Mouse (Mus musculus) kidney, embryonic 14.5 days (tissue): ENCODE measurements at regions not wholly inside any gene's neighbourhood (a gene's known extent, or its start where the extent isn't known, plus 50 kb on each side); places are given as distances from the start of the nearest gene placed in this dataset.

ENCODE experiments used
- ATAC-seq: fragments of 200-750 bp; cut with Nextera tagmentation; 2 replicates; pipeline ENCODE4 v1.8.0; 2017; ENCODE audit warnings: moderate number of reproducible peaks, mild to moderate bottlenecking, moderate TSS enrichment, moderate library complexity; ENCODE audit not compliant: low FRiP score, low TSS enrichment
- H3K27ac ChIP-seq: fragments of 300-500 bp; sonication (generic); 2 replicates; pipeline ENCODE4 v1.5.1; 2014; ENCODE audit warnings: low read depth, mild to moderate bottlenecking, low read length, moderate library complexity, mixed read lengths
- H3K27me3 ChIP-seq: fragments of 300-500 bp; sonication (generic); 2 replicates; pipeline ENCODE4 v1.6.1; 2014; ENCODE audit warnings: mild to moderate bottlenecking, low read length; ENCODE audit not compliant: control insufficient read depth, insufficient read depth
- H3K36me3 ChIP-seq: fragments of 300-500 bp; sonication (generic); 2 replicates; pipeline ENCODE4 v1.6.1; 2014; ENCODE audit warnings: low read length, mixed read lengths; ENCODE audit not compliant: control insufficient read depth, insufficient read depth
- H3K4me1 ChIP-seq: fragments of 300-500 bp; sonication (generic); 2 replicates; pipeline ENCODE4 v1.6.1; 2014; ENCODE audit warnings: low read length, mixed read lengths; ENCODE audit not compliant: control insufficient read depth, insufficient read depth
- H3K4me2 ChIP-seq: fragments of 300-500 bp; sonication (generic); replicated peaks from 2 replicates; pipeline ENCODE4 v1.6.1; 2014; ENCODE audit warnings: low read depth, mild to moderate bottlenecking, low read length
- H3K4me3 ChIP-seq: fragments of 300-500 bp; sonication (generic); 2 replicates; pipeline ENCODE4 v1.5.1; 2014; ENCODE audit warnings: mild to moderate bottlenecking, low read length
- H3K9ac ChIP-seq: fragments of 300-500 bp; sonication (generic); 2 replicates; pipeline ENCODE4 v1.6.1; 2014; ENCODE audit warnings: low read depth, mild to moderate bottlenecking, low read length, moderate library complexity
- H3K9me3 ChIP-seq: fragments of 300-500 bp; sonication (generic); 2 replicates; pipeline ENCODE4 v1.6.1; 2016; ENCODE audit warnings: low read length; ENCODE audit not compliant: control insufficient read depth
- WGBS: fragments of 180-500 bp; shearing (Covaris S2); extraction: QIAGEN DNeasy Blood & Tissue Kit; methylation state at CpG from one replicate; pipeline ENCODE4 v1.1.7; 2014; 5-methylcytosine and 5-hydroxymethylcytosine counted together

- no peak for ATAC-seq
- no peak overlapping the region for H3K4me2 ChIP-seq
- H3K36me3 ChIP-seq = no peaks in the 10 kb centered on the region
- H3K9ac ChIP-seq = no peak overlapping the region
- H3K27ac ChIP-seq = no peak overlapping the region
- H3K4me1 ChIP-seq = no peaks in the 10 kb centered on the region
- H3K27me3 ChIP-seq = no peaks in the 10 kb centered on the region
- H3K9me3 ChIP-seq = no peaks in the 10 kb centered on the region
- WGBS = 73% methylated on average over 5 of the region's 5 CpGs
- H3K4me3 ChIP-seq = no peak overlapping the region
Observed at GRCm38 (mm10) chr1:69447276-69447675, 239.8 kb downstream of the Ikzf2 start.

GRCm38 (mm10) chr1:69444722-69445121 lies 242.3 kb downstream of the Ikzf2 start:
- Histone ChIP-seq H3K36me3 (no peaks in the 10 kb centered on the region), H3K27ac (no peak overlapping the region), H3K4me2 (no peak overlapping the region), H3K4me3 (no peak overlapping the region), H3K9ac (no peak overlapping the region), H3K27me3 (no peaks in the 10 kb centered on the region), H3K4me1 (no peaks in the 10 kb centered on the region), H3K9me3 (no peaks in the 10 kb centered on the region)
- WGBS = 83% methylated on average over 4 of the region's 4 CpGs
- ATAC-seq = no peak

GRCm38 (mm10) chr1:69443466-69443865 lies 243.6 kb downstream of the Ikzf2 start:
- no peak for ATAC-seq
- WGBS = 56% methylated on average over 7 of the region's 7 CpGs
- H3K27ac ChIP-seq = no peak overlapping the region

GRCm38 (mm10) chr1:69440564-69441334 lies 246.3 kb downstream of the Ikzf2 start:
- 87% methylated on average over 14 of the region's 14 CpGs for WGBS
- Histone ChIP-seq H3K4me1 (no peaks in the 10 kb centered on the region), H3K9me3 (no peaks in the 10 kb centered on the region), H3K9ac (no peak overlapping the region), H3K4me2 (no peak overlapping the region), H3K4me3 (no peak overlapping the region), H3K36me3 (no peaks in the 10 kb centered on the region), H3K27me3 (no peaks in the 10 kb centered on the region), H3K27ac (no peak overlapping the region)
- ATAC-seq = no peak

More at GRCm38 (mm10) chr1:69443466-69443865, 243.6 kb downstream of the Ikzf2 start:
- H3K36me3 ChIP-seq = no peaks in the 10 kb centered on the region
- no peak overlapping the region for H3K4me3 ChIP-seq
- H3K27me3 ChIP-seq = no peaks in the 10 kb centered on the region
- no peaks in the 10 kb centered on the region for H3K9me3 ChIP-seq
- no peak overlapping the region for H3K4me2 ChIP-seq
- H3K4me1 ChIP-seq = no peaks in the 10 kb centered on the region
- H3K9ac ChIP-seq = no peak overlapping the region

GRCm38 (mm10) chr1:69437042-69437441 lies 250.0 kb downstream of the Ikzf2 start:
- Histone ChIP-seq H3K4me2 (no peak overlapping the region), H3K27ac (no peak overlapping the region)

GRCm38 (mm10) chr1:69433655-69434357 lies 253.2 kb downstream of the Ikzf2 start:
- Histone ChIP-seq H3K4me1 (no peaks in the 10 kb centered on the region), H3K9me3 (no peaks in the 10 kb centered on the region), H3K4me2 (no peak overlapping the region), H3K4me3 (no peak overlapping the region), H3K36me3 (no peaks in the 10 kb centered on the region), H3K9ac (no peak overlapping the region), H3K27me3 (no peaks in the 10 kb centered on the region), H3K27ac (no peak overlapping the region)
- ATAC-seq = no peak
- 67% methylated on average over 8 of the region's 8 CpGs for WGBS

More at GRCm38 (mm10) chr1:69437042-69437441, 250.0 kb downstream of the Ikzf2 start:
- WGBS = 92% methylated on average over 8 of the region's 8 CpGs
- Histone ChIP-seq H3K27me3 (no peaks in the 10 kb centered on the region), H3K4me1 (no peaks in the 10 kb centered on the region), H3K36me3 (no peaks in the 10 kb centered on the region), H3K4me3 (no peak overlapping the region), H3K9ac (no peak overlapping the region), H3K9me3 (no peaks in the 10 kb centered on the region)
- no peak for ATAC-seq

GRCm38 (mm10) chr1:69430683-69431407 lies 256.2 kb downstream of the Ikzf2 start:
- H3K4me3 ChIP-seq = no peak overlapping the region
- no peak overlapping the region for H3K27ac ChIP-seq
- H3K4me1 ChIP-seq = no peaks in the 10 kb centered on the region
- no peaks in the 10 kb centered on the region for H3K9me3 ChIP-seq
- H3K27me3 ChIP-seq = no peaks in the 10 kb centered on the region
- no peak overlapping the region for H3K9ac ChIP-seq
- WGBS = 59% methylated on average over 8 of the region's 8 CpGs
- no peaks in the 10 kb centered on the region for H3K36me3 ChIP-seq
- ATAC-seq = no peak
- H3K4me2 ChIP-seq = no peak overlapping the region

GRCm38 (mm10) chr1:69429632-69430031 lies 257.4 kb downstream of the Ikzf2 start:
- H3K27me3 ChIP-seq = no peaks in the 10 kb centered on the region
- no peak overlapping the region for H3K4me2 ChIP-seq
- no peak overlapping the region for H3K27ac ChIP-seq
- 73% methylated on average over 5 of the region's 5 CpGs for WGBS
- no peak for ATAC-seq
- H3K4me3 ChIP-seq = no peak overlapping the region
- no peaks in the 10 kb centered on the region for H3K9me3 ChIP-seq
- H3K36me3 ChIP-seq = no peaks in the 10 kb centered on the region
- no peaks in the 10 kb centered on the region for H3K4me1 ChIP-seq
- H3K9ac ChIP-seq = no peak overlapping the region

GRCm38 (mm10) chr1:69397676-69398075 lies 289.4 kb downstream of the Ikzf2 start:
- H3K9me3 ChIP-seq = peaks cover 11% of the 10 kb centered on the region; the same call in 1 of the 2 replicates
- no peaks in the 10 kb centered on the region for H3K27me3 ChIP-seq
- no peak for ATAC-seq
- WGBS = 86% methylated on average over 2 of the region's 2 CpGs
- no peak overlapping the region for H3K4me2 ChIP-seq
- H3K4me3 ChIP-seq = no peak overlapping the region
- no peak overlapping the region for H3K9ac ChIP-seq
- H3K36me3 ChIP-seq = no peaks in the 10 kb centered on the region
- no peaks in the 10 kb centered on the region for H3K4me1 ChIP-seq
- no peak overlapping the region for H3K27ac ChIP-seq
